Mouse (Mus musculus) CH12.LX (cell line): ENCODE results near the gene Akap7. TPM values are rescaled to one million over a fixed set of nuclear protein-coding genes. Genes with fewer than 3 reads are reported as not detected.

Experiments used
- DNase-seq: peaks from one replicate; pipeline ENCODE4 v3.0.0-alpha.2; 2013; ENCODE audit errors: extremely low read depth
- H3K27ac ChIP-seq: 2 replicates; pipeline ENCODE4 v1.5.1; 2012; ENCODE audit warnings: low read depth, mild to moderate bottlenecking, control low read depth, moderate library complexity; ENCODE audit not compliant: insufficient read depth
- H3K27me3 ChIP-seq: replicated peaks from 2 replicates; pipeline ENCODE3; 2012; ENCODE audit warnings: inconsistent platforms
- H3K36me3 ChIP-seq, 2 experiments: replicated peaks in 1 of 2; 2 replicates each; pipeline versions ENCODE3 to v1.6.1; 2012; ENCODE audit warnings: inconsistent platforms in 1 of 2, low read length in 1 of 2, mild to moderate bottlenecking in 1 of 2, mixed read lengths in 1 of 2, moderate library complexity in 1 of 2; ENCODE audit not compliant: control insufficient read depth in 1 of 2, insufficient read depth in 1 of 2
- H3K4me1 ChIP-seq, 2 experiments: 2 replicates each; pipeline ENCODE4 v1.6.1; 2012; ENCODE audit warnings: inconsistent platforms in 1 of 2, moderate library complexity in 1 of 2; ENCODE audit not compliant: insufficient read depth in 2 of 2, control insufficient read depth in 1 of 2
- H3K4me2 ChIP-seq: 2 replicates; pipeline ENCODE4 v1.6.1; 2012; ENCODE audit warnings: low read depth, mild to moderate bottlenecking, control low read depth; ENCODE audit not compliant: poor library complexity, insufficient read depth, severe bottlenecking
- H3K4me3 ChIP-seq, 3 experiments: fragments of 150-350 bp in 1 of 3; sonication (generic) in 1 of 3; replicated peaks in 1 of 3; 2 replicates each; pipeline versions ENCODE3 to v1.5.1; 2011 to 2012; ENCODE audit warnings: low read depth in 2 of 3, low read length in 2 of 3, mild to moderate bottlenecking in 2 of 3, moderate library complexity in 2 of 3, control low read depth in 1 of 3, improper control_type of control experiment in 1 of 3, inconsistent platforms in 1 of 3, mixed read lengths in 1 of 3; ENCODE audit not compliant: poor library complexity in 1 of 3
- H3K79me2 ChIP-seq: replicated peaks from 2 replicates; pipeline ENCODE4 v1.6.1; 2012; ENCODE audit warnings: mild to moderate bottlenecking, moderate library complexity; ENCODE audit not compliant: control insufficient read depth, poor library complexity, insufficient read depth, severe bottlenecking; ENCODE audit errors: extremely low read depth
- H3K9ac ChIP-seq: 2 replicates; pipeline ENCODE4 v1.6.1; 2012; ENCODE audit warnings: low read depth, mild to moderate bottlenecking, control low read depth, moderate library complexity; ENCODE audit not compliant: insufficient read depth
- H3K9me3 ChIP-seq: replicated peaks from 2 replicates; pipeline ENCODE3; 2012; ENCODE audit warnings: low read length, inconsistent platforms, mixed read lengths
- BHLHE40 ChIP-seq: IDR thresholded peaks from 2 replicates; pipeline ENCODE4 v1.6.1; 2011; ENCODE audit warnings: mild to moderate bottlenecking, low read depth, low read length, improper control_type of control experiment
- CHD2 ChIP-seq: IDR thresholded peaks from 2 replicates; pipeline ENCODE4 v1.6.1; 2011; ENCODE audit warnings: low read length, improper control_type of control experiment
- CTCF ChIP-seq, 2 experiments: IDR thresholded peaks in 1 of 2; conservative IDR thresholded peaks in 1 of 2; 2 replicates each; pipeline ENCODE4 v1.5.1; 2011 to 2012; ENCODE audit warnings: low read depth in 2 of 2, low read length in 2 of 2, improper control_type of control experiment in 1 of 2, inconsistent platforms in 1 of 2, mild to moderate bottlenecking in 1 of 2, moderate library complexity in 1 of 2
- ELF1 ChIP-seq: IDR thresholded peaks from 2 replicates; pipeline ENCODE4 v1.6.1; 2014; ENCODE audit warnings: low read depth, mild to moderate bottlenecking, inconsistent platforms, low read length, improper control_type of control experiment
- EP300 ChIP-seq: IDR thresholded peaks from 2 replicates; pipeline ENCODE4 v1.6.1; 2011; ENCODE audit warnings: low read length, improper control_type of control experiment
- ETS1 ChIP-seq: conservative IDR thresholded peaks from 2 replicates; pipeline ENCODE4 v1.6.1; 2012; ENCODE audit warnings: low read depth, mild to moderate bottlenecking, inconsistent platforms, low read length, improper control_type of control experiment, moderate library complexity
- GABPA ChIP-seq: IDR thresholded peaks from 2 replicates; pipeline ENCODE4 v1.6.1; 2012; ENCODE audit warnings: low read depth, low read length, improper control_type of control experiment, inconsistent platforms; ENCODE audit not compliant: insufficient replicate concordance
- IRF4 ChIP-seq: IDR thresholded peaks from 2 replicates; pipeline ENCODE4 v1.6.1; 2014; ENCODE audit warnings: low read depth, mild to moderate bottlenecking, inconsistent platforms, low read length, improper control_type of control experiment
- JUN ChIP-seq: IDR thresholded peaks from 2 replicates; pipeline ENCODE4 v1.6.1; 2011; ENCODE audit warnings: low read depth, mild to moderate bottlenecking, low read length, improper control_type of control experiment, moderate library complexity; ENCODE audit not compliant: insufficient read depth
- JUND ChIP-seq: conservative IDR thresholded peaks from 2 replicates; pipeline ENCODE4 v1.6.1; 2011; ENCODE audit warnings: low read depth, low read length, improper control_type of control experiment
- MAFK ChIP-seq: IDR thresholded peaks from 2 replicates; pipeline ENCODE4 v1.6.1; 2011; ENCODE audit warnings: low read length, improper control_type of control experiment; ENCODE audit not compliant: insufficient replicate concordance
- MAZ ChIP-seq: IDR thresholded peaks from 2 replicates; pipeline ENCODE4 v1.6.1; 2012; ENCODE audit warnings: low read depth, mild to moderate bottlenecking, inconsistent platforms, low read length, improper control_type of control experiment, moderate library complexity
- MXI1 ChIP-seq: IDR thresholded peaks from 2 replicates; pipeline ENCODE4 v1.6.1; 2011; ENCODE audit warnings: mild to moderate bottlenecking, low read depth, low read length, improper control_type of control experiment
- NELFE ChIP-seq: IDR thresholded peaks from 2 replicates; pipeline ENCODE4 v1.6.1; 2011; ENCODE audit warnings: low read depth, low read length, improper control_type of control experiment
- POLR2A ChIP-seq: IDR thresholded peaks from 2 replicates; pipeline ENCODE4 v1.6.1; 2011; ENCODE audit warnings: low read depth, mild to moderate bottlenecking, improper control_type of control experiment, low read length
- POLR2AphosphoS2 ChIP-seq: IDR thresholded peaks from 2 replicates; pipeline ENCODE4 v1.6.1; 2011; ENCODE audit warnings: low read depth, low read length, improper control_type of control experiment
- RAD21 ChIP-seq: IDR thresholded peaks from 2 replicates; pipeline ENCODE4 v1.6.1; 2011; ENCODE audit warnings: low read depth, mild to moderate bottlenecking, low read length, improper control_type of control experiment, moderate library complexity
- RCOR1 ChIP-seq: conservative IDR thresholded peaks from 2 replicates; pipeline ENCODE4 v1.6.1; 2012; ENCODE audit warnings: low read depth, mild to moderate bottlenecking, inconsistent platforms, low read length, improper control_type of control experiment
- SMC3 ChIP-seq: IDR thresholded peaks from 2 replicates; pipeline ENCODE4 v1.6.1; 2011; ENCODE audit warnings: low read depth, low read length, improper control_type of control experiment
- TCF12 ChIP-seq: IDR thresholded peaks from 2 replicates; pipeline ENCODE4 v1.6.1; 2014; ENCODE audit warnings: low read depth, mild to moderate bottlenecking, inconsistent platforms, low read length, improper control_type of control experiment
- UBTF ChIP-seq: IDR thresholded peaks from 2 replicates; pipeline ENCODE4 v1.6.1; 2012; ENCODE audit warnings: low read depth, mild to moderate bottlenecking, inconsistent platforms, low read length, improper control_type of control experiment, moderate library complexity
- USF1 ChIP-seq: IDR thresholded peaks from 2 replicates; pipeline ENCODE4 v1.6.1; 2014; ENCODE audit warnings: low read depth, mild to moderate bottlenecking, inconsistent platforms, low read length, improper control_type of control experiment
- USF2 ChIP-seq: conservative IDR thresholded peaks from 2 replicates; pipeline ENCODE4 v1.6.1; 2011; ENCODE audit warnings: low read depth, low read length, improper control_type of control experiment
- ZC3H11A ChIP-seq: IDR thresholded peaks from 2 replicates; pipeline ENCODE4 v1.6.1; 2012; ENCODE audit warnings: low read depth, mild to moderate bottlenecking, inconsistent platforms, low read length, improper control_type of control experiment
- ZMIZ1 ChIP-seq: IDR thresholded peaks from 2 replicates; pipeline ENCODE4 v1.6.1; 2012; ENCODE audit warnings: low read depth, mild to moderate bottlenecking, inconsistent platforms, low read length, improper control_type of control experiment
- ZNF384 ChIP-seq: IDR thresholded peaks from 2 replicates; pipeline ENCODE4 v1.6.1; 2012; ENCODE audit warnings: low read depth, low read length, improper control_type of control experiment, inconsistent platforms
- dilution Hi-C: fragments of 300-500 bp; cut with MboI; formaldehyde crosslinking; loops from 2 replicates; pipeline ENCODE4 v1.14.3; 2020; ENCODE audit warnings: low sequenced_read_pairs; ENCODE audit not compliant: extremely low pct_unique_long_range_greater_than_20kb, extremely low pct_ligation_motif_present
- in situ Hi-C: fragments of 300-500 bp; cut with MboI; formaldehyde crosslinking; loops from 3 replicates; pipeline ENCODE4 v1.14.3; 2019; ENCODE audit warnings: low sequenced_read_pairs, low pct_ligation_motif_present, low pct_unique_long_range_greater_than_20kb, mixed read lengths
- polyA plus RNA-seq: library from polyadenylated mRNA; unstranded; fragments of >175 nt; gene quantifications from 2 replicates; pipeline ENCODE4 v1.2.1, GENCODE M21; 2012; ENCODE audit warnings: low read depth; ENCODE audit not compliant: insufficient read length
- total RNA-seq, 2 experiments: library from RNA; depleted of rRNA; stranded (reverse); fragments of 300-350 nt in 1 of 2; fragments of >200 nt in 1 of 2; gene quantifications; 2 replicates each; pipeline ENCODE4 v1.2.3; 2012 to 2014

The Akap7 gene
- total and polyA plus RNA-seq, 3 experiments, result 6.2 to 12.1 (median 7.1) TPM

DNA sequence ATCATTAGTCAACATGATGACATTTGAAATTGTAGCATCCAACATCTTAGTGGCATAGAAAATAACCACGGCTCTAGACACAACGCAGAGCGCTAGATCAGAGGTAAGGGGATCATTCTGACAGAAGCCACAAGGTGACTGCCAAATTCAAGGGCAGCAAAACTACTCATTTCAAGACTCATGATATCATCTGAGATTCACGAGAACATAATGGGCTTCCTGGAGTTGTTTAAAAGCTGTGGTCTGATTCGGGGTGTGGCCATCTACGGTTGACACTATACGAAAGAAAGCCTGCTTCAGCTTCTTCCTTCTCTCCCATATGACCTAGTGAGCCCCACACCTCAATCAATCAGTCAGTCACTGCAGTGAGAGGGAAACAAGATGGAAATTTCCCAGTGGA, 107.0 kb downstream of the Akap7 start:
- in situ Hi-C loops, result no loop called here
- TF ChIP-seq IRF4 (peak; percentile 51; the same call in 1 of the 2 replicates), BHLHE40 (peak; percentile 55), GABPA (no peak), JUN (peak; percentile 39; the same call in 1 of the 2 replicates), RAD21 (no peak), ETS1 (peak; percentile 46), JUND (0 out of 2 replicates have a peak, but pooled peaks have one; percentile 33)
- dilution Hi-C loops, result no loop called here
- Histone ChIP-seq H3K4me3 (no peak overlapping the region), H3K4me2 (no peak overlapping the region; the same call in 1 of the 2 replicates), H3K9ac (no peak overlapping the region), H3K9me3 (no peaks in the 10 kb centered on the region), H3K79me2 (no peaks in the 10 kb centered on the region), H3K36me3 (no peaks in the 10 kb centered on the region), H3K27ac (no peak overlapping the region), H3K27me3 (no peaks in the 10 kb centered on the region), H3K4me1 (peaks cover 5 to 7% of the 10 kb centered on the region in 2 experiments; a peak in 3 of 4 replicates)
- peak; percentile 26 for DNase-seq

DNA sequence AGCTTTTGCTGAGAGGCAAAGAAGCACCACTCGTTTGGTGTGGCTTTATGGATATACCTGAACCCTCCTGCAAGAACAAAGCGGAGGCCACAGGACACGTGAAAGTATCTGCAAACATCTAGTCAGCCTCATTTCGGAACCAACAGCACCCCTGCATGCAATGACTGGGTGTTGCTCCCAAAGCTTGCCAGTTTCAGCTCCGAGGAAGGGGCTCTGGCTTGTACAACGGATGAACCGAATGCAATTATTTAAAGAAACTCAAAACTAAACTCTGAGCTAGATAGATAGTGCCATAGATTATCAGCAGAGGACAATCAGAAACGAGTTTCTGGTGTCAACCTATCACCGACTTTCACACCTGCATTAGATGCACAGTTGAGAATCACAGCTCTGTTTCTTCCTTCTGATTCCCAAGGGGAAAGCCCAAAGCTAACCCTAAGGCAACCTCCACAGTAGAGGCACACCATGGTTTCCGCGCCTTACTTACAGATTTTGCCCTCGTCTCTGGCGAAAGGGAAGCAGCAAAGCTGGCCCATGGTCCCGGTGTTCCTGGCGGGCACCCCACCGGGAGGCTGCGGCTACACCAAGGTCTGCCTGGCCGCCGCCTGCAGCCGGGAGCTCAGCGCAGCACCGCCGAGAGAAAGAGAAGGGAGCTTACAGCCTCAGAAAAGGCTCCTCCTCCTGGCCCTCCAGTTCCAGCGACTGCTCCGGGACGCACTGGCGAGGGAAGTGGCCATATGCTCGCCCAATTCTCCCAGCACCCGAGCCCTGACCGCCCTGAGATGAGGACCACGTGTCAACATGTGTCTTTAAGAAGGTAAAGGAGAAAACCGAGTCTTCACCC, 107.9 kb downstream of the Akap7 start:
- TF ChIP-seq ETS1 (no peak), POLR2AphosphoS2 (no peak), RCOR1 (no peak)
- in situ Hi-C loops, result no loop called here
- no peak for DNase-seq
- Histone ChIP-seq H3K9ac (no peak overlapping the region), H3K27me3 (no peaks in the 10 kb centered on the region), H3K4me2 (no peak overlapping the region), H3K27ac (no peak overlapping the region), H3K4me3 (no peak overlapping the region), H3K9me3 (no peaks in the 10 kb centered on the region), H3K36me3 (no peaks in the 10 kb centered on the region), H3K79me2 (no peaks in the 10 kb centered on the region), H3K4me1 (peaks cover 5 to 7% of the 10 kb centered on the region in 2 experiments; a peak in 3 of 4 replicates)
- dilution Hi-C loops, result no loop called here

DNA sequence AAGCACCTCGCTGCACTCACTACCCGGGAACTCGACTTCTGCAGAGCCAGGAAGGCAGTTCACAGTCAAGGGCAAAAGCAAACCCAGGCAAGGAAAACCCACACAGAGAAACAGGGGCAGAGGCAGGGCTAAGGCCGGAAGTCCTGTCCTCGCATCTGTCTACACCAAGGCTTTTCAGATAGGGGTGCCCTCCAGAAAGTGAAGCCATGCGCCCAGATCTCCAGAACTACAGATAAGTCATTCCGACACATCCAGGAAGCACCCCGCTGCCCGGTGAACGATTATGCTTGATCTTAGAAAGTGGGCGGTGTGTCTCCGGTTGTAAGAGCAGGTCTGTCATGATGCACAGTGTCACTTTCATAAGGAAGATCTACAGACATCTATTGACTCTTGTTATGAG, 109.1 kb downstream of the Akap7 start:
- TF ChIP-seq POLR2A (no peak), MXI1 (no peak), TCF12 (no peak), GABPA (no peak), MAFK (no peak), ELF1 (no peak), SMC3 (no peak), USF2 (no peak), ZNF384 (no peak), UBTF (no peak), RCOR1 (no peak), USF1 (no peak), ZMIZ1 (no peak), CTCF (conservative IDR thresholded peaks at IDR 0.05 in 1 of 2, IDR thresholded peaks at IDR 0.05 in 1 of 2; ENCODE audit: low read depth in 2 of 2, low read length in 2 of 2) (no peak), EP300 (no peak), NELFE (no peak), ETS1 (no peak), MAZ (no peak), ZC3H11A (no peak), CHD2 (no peak)
- TF ChIP-seq, all 38 proteins: peak for 0
- Histone ChIP-seq H3K9me3 (no peaks in the 10 kb centered on the region), H3K4me2 (no peak overlapping the region), H3K79me2 (no peaks in the 10 kb centered on the region), H3K4me1 (peaks cover 5 to 7% of the 10 kb centered on the region in 2 experiments; a peak in 3 of 4 replicates), H3K9ac (no peak overlapping the region), H3K36me3 (no peaks in the 10 kb centered on the region), H3K4me3 (no peak overlapping the region), H3K27me3 (no peaks in the 10 kb centered on the region), H3K27ac (no peak overlapping the region)
- no peak for DNase-seq
- dilution Hi-C loops, result no loop called here
- in situ Hi-C loops, result no loop called here
